Mouse (Mus musculus): ENCODE measurements around the gene Uqcrq. TPM values are rescaled to one million over a fixed set of nuclear protein-coding genes. Genes with fewer than 3 reads are reported as not detected.

Uqcrq gene
- 395 and 408 TPM in 2 replicates for polyA plus RNA-seq (2012; rRNA removed)

GRCm38 (mm10) chr11:53430670-53431346 is at the start of gene Uqcrq, which contains the start of gene Gdf9:
Uqcrq (minus strand) TSS chr11:53430831.
Gdf9 (plus strand) TSS chr11:53431023.

GRCm38 (mm10) chr11:53479783-53480301 is 49.2 kb upstream of the Uqcrq start, which contains the start of the genes Gm9945 and Sowaha:
Gm9945 (plus strand) TSS chr11:53480166.
Sowaha (minus strand) TSS chr11:53480274.

GRCm38 (mm10) chr11:53469968-53470695 is 39.5 kb upstream of the Uqcrq start, which contains the start of gene Gm9837:
Gm9837 (minus strand) TSS chr11:53470479.

GRCm38 (mm10) chr11:53456474-53457371 is 26.1 kb upstream of the Uqcrq start, which contains the start of the genes Gm10447 and Shroom1:
Gm10447 (minus strand) TSS chr11:53457110.
Shroom1 (plus strand) TSS chr11:53457205.

GRCm38 (mm10) chr11:53423036-53423435 is 7.6 kb downstream of the Uqcrq start, which contains the start of gene Leap2:
Leap2 (minus strand) TSS chr11:53423170.

Other genes with a start within 250 kb of the Uqcrq start
- gene Hspa4, start 130.4 kb downstream of the Uqcrq start, polyA plus RNA-seq (2012; rRNA removed), result 19.8 and 20.3 TPM in 2 replicates
- 5.4 TPM in 2 replicates for gene Zcchc10, start 106.2 kb downstream of the Uqcrq start, polyA plus RNA-seq (2012; rRNA removed)
- 6.2 and 6.4 TPM in 2 replicates for gene Aff4, start 80.0 kb downstream of the Uqcrq start, polyA plus RNA-seq (2012; rRNA removed)
- gene Leap2, start 7.7 kb downstream of the Uqcrq start, polyA plus RNA-seq (2012; rRNA removed), result 74.6 and 101 TPM in 2 replicates
- 0.26 and 0.31 TPM in 2 replicates for gene Gdf9, start 192 bp upstream of the Uqcrq start, polyA plus RNA-seq (2012; rRNA removed)
- 0.42 and 0.60 TPM in 2 replicates for gene Gm10447, start 26.3 kb upstream of the Uqcrq start, polyA plus RNA-seq (2012; rRNA removed)
- 6.0 and 7.0 TPM in 2 replicates for gene Shroom1, start 26.4 kb upstream of the Uqcrq start, polyA plus RNA-seq (2012; rRNA removed)
- not detected in 2 replicates for gene Gm9837, start 39.6 kb upstream of the Uqcrq start, polyA plus RNA-seq (2012; rRNA removed)
- 0.07 and 0.10 TPM in 2 replicates for gene Gm9945, start 49.3 kb upstream of the Uqcrq start, polyA plus RNA-seq (2012; rRNA removed)
- 9.6 and 11.0 TPM in 2 replicates for gene Sowaha, start 49.4 kb upstream of the Uqcrq start, polyA plus RNA-seq (2012; rRNA removed)
- 12.5 and 15.9 TPM in 2 replicates for gene Sept8, start 88.4 kb upstream of the Uqcrq start, polyA plus RNA-seq (2012; rRNA removed)
- gene Kif3a, start 136.5 kb upstream of the Uqcrq start, polyA plus RNA-seq (2012; rRNA removed), result 2.9 and 3.1 TPM in 2 replicates
- 0.18 and 0.30 TPM in 2 replicates for gene Il4, start 187.8 kb upstream of the Uqcrq start, polyA plus RNA-seq (2012; rRNA removed)
- gene Il13, start 203.9 kb upstream of the Uqcrq start, polyA plus RNA-seq (2012; rRNA removed), result not detected in 2 replicates